Mouse (Mus musculus) testis, adult 2 months (tissue): ENCODE results near the gene B3galt5. TPM values are rescaled to one million over a fixed set of nuclear protein-coding genes. Genes with fewer than 3 reads are reported as not detected.

Experiments used
- H3K27ac ChIP-seq: fragments of 200-500 bp; 2 replicates; pipeline ENCODE4 v1.5.1; 2012; ENCODE audit warnings: low read depth, low read length; ENCODE audit not compliant: control insufficient read depth, insufficient read depth
- H3K27me3 ChIP-seq: fragments of 200-500 bp; 2 replicates; pipeline ENCODE4 v1.6.1; 2012; ENCODE audit warnings: mild to moderate bottlenecking, low read length, moderate library complexity; ENCODE audit not compliant: control insufficient read depth, insufficient read depth
- H3K36me3 ChIP-seq: fragments of 200-500 bp; 2 replicates; pipeline ENCODE4 v1.6.1; 2012; ENCODE audit warnings: mild to moderate bottlenecking, low read length; ENCODE audit not compliant: control insufficient read depth, insufficient read depth
- H3K4me1 ChIP-seq: fragments of 200-500 bp; 2 replicates; pipeline ENCODE4 v1.6.1; 2012; ENCODE audit warnings: low read length; ENCODE audit not compliant: control insufficient read depth, insufficient read depth
- H3K4me3 ChIP-seq: fragments of 200-500 bp; 2 replicates; pipeline ENCODE4 v1.5.1; 2012; ENCODE audit warnings: low read depth, mild to moderate bottlenecking, low read length, moderate library complexity, mixed read lengths; ENCODE audit not compliant: control insufficient read depth
- CTCF ChIP-seq: fragments of 200-500 bp; IDR thresholded peaks from 2 replicates; pipeline ENCODE4 v1.5.1; 2012; ENCODE audit warnings: low read depth, mild to moderate bottlenecking, inconsistent platforms, low read length, moderate library complexity; ENCODE audit not compliant: control insufficient read depth, insufficient read depth, insufficient replicate concordance
- POLR2A ChIP-seq: fragments of 200-500 bp; IDR thresholded peaks from 2 replicates; pipeline ENCODE4 v1.6.1; 2012; ENCODE audit warnings: low read depth, mild to moderate bottlenecking, inconsistent platforms, low read length, moderate library complexity; ENCODE audit not compliant: control insufficient read depth
- polyA plus RNA-seq: library from polyadenylated mRNA; depleted of rRNA; stranded (reverse); fragments of >200 nt; gene quantifications from 2 replicates; pipeline ENCODE4 v1.2.3, GENCODE M21; 2012

B3galt5 gene
- polyA plus RNA-seq, 1 experiment, result not detected

DNA sequence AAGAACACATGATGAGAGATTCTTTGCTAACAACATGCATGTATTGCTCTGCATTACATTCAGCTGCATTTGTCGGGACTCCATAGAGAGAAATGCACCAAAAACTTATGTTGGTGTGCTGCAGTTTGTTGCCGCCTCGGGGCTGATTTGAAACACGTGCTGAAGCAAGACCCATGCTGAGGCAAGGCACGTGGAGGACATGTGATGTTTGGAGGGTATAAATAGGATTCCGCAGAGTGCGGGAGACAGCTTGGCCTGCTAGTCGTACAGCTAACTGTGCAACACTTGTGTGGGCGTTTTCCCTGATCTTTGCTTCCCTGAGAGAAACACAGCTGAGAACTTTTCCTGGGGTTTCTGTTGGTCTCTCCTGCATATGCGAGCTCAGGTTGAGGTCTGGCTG is 25.8 kb upstream of the B3galt5 start:
- TF ChIP-seq CTCF, result no peak
- TF ChIP-seq POLR2A, result no peak
- Histone ChIP-seq H3K4me3 (no peak overlapping the region), H3K27me3 (no peaks in the 10 kb centered on the region), H3K36me3 (no peaks in the 10 kb centered on the region), H3K4me1 (no peaks in the 10 kb centered on the region), H3K27ac (no peak overlapping the region)

DNA sequence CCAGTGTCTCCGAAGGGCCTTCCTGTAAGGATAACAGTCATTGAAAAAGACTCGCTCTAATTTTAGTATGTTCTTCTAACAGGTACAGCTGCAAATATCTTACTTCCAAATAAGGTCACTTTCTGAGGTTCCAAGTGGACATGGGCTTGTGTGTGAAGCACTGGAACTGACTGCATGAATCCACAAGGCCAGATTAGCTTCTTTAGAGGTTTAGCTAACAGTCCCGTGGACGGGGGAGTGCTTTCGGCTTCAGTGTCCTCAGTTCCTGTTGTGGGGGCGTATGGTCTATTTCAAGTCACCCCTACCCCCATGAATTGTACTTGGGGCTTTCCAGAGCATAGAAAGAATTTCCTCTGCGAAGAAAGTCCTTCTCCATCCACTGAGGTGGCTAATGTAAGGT is 24.7 kb upstream of the B3galt5 start:
- TF ChIP-seq CTCF (no peak), POLR2A (no peak)
- no peaks in the 10 kb centered on the region for H3K4me1 ChIP-seq
- H3K4me3 ChIP-seq, result no peak overlapping the region

DNA sequence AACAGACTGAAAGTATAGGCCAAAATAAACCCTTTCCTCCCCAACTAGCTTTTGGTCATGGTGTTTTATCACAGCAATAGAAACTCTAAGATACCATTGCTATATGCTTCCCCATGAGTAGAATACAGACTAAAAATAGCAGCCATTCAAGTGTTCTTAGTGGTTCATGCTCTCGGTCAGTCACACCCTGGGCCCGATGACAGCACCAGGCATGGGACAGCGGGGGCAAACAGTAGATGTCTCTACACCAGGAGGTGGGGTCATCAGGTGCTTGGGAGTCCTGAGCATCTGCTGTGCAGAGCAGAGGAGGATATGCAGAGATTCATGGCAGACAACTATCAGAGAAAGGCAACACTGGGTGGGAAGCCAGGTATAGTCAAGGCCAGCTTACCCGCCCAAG is 22.6 kb upstream of the B3galt5 start:
- H3K27me3 ChIP-seq, result no peaks in the 10 kb centered on the region
- H3K4me3 ChIP-seq, result no peak overlapping the region
- no peaks in the 10 kb centered on the region for H3K36me3 ChIP-seq
- H3K4me1 ChIP-seq, result no peaks in the 10 kb centered on the region
- H3K27ac ChIP-seq, result no peak overlapping the region
- TF ChIP-seq POLR2A (no peak), CTCF (no peak)

More for the DNA sequence above, 24.7 kb upstream of the B3galt5 start:
- no peaks in the 10 kb centered on the region for H3K27me3 ChIP-seq
- H3K36me3 ChIP-seq, result no peaks in the 10 kb centered on the region
- no peak overlapping the region for H3K27ac ChIP-seq

DNA sequence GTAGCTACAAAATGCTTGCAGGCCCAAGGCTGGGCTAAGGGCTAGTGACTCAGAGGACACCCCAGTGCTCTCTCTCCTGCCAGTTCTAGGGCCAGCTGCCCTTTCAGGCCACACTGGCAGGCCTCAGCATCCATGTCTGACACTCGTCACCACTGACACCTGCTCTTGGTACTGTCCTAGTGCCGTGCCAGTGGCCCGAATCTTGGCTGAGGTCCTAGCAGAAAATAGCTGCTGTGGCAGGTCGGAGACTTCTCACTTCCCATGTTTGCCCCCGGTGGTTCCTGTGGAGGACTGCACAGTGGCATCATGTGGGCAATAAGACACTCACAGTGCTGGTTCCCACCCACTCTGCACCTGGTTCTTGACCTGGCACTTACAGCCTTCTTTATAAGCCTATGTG is 14.1 kb upstream of the B3galt5 start:
- Histone ChIP-seq H3K27ac (no peak overlapping the region), H3K36me3 (no peaks in the 10 kb centered on the region), H3K4me1 (no peaks in the 10 kb centered on the region), H3K4me3 (no peak overlapping the region), H3K27me3 (no peaks in the 10 kb centered on the region)
- no peak for TF ChIP-seq POLR2A
- no peak for TF ChIP-seq CTCF

DNA sequence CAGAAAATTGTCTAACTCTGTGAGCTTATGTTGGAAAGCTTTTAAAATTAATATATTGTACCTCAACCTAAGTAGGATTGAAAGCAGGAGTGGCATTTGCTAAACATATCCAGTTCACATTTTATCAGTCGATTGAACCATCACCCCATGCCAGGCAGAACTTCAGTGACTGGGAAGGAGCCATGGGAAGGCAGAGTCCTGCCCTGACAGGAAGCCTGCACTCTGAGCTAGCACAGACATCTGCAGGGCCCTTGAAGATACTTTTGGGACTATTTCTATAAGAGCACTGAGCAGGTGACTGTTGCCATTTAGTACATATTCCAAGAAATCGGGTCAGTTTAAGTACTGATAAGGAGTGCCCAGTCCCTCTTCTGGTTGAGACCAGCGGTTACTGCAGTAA is 13.6 kb upstream of the B3galt5 start:
- Histone ChIP-seq H3K4me3 (no peak overlapping the region), H3K27ac (no peak overlapping the region), H3K27me3 (no peaks in the 10 kb centered on the region)

DNA sequence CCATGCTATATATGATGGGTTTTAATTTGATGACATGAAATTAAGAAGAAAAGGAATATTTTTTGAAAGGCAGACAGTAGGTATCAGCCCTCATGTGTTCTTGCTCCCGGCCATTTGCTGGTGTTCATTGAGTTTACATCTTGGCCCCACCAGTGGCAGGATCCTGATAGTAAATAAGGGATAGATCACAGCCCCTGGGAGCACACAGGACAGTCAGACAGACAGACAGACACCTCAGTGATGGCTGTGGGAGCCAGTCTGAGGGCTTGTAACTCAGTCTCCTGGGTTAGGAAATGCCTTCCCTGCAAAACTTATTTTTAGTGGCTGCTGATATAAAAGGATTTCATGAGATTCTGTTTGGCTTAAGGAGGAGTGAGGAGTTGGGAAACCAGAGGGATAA is 13.1 kb upstream of the B3galt5 start:
- no peak for TF ChIP-seq POLR2A
- Histone ChIP-seq H3K27me3 (no peaks in the 10 kb centered on the region), H3K36me3 (no peaks in the 10 kb centered on the region), H3K4me1 (no peaks in the 10 kb centered on the region), H3K27ac (no peak overlapping the region), H3K4me3 (no peak overlapping the region)

More for the DNA sequence above, 13.6 kb upstream of the B3galt5 start:
- no peaks in the 10 kb centered on the region for H3K36me3 ChIP-seq
- H3K4me1 ChIP-seq, result no peaks in the 10 kb centered on the region
- TF ChIP-seq POLR2A, result no peak

DNA sequence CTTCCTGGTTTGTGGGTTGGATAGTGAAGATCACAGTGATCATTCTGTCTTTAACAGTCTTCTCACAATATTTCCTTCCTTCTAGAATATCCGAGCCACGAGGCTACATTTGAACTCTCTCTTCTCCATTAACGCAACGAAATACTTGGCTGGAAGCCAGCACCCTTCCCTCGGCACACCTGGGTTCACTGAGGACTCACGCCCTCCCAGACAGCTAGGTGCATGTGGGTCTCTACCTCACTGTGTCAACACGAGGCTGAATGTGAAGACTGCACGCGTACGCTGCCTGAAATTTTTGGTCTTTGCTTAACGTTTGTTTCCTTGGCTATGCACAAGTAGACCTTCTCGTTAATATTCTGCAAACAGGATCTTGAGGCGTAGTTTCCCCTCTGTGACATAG is 7.2 kb upstream of the B3galt5 start:
- peaks cover 3% of the 10 kb centered on the region; the same call in 1 of the 2 replicates for H3K4me1 ChIP-seq
- H3K4me3 ChIP-seq, result no peak overlapping the region
- no peaks in the 10 kb centered on the region for H3K36me3 ChIP-seq
- H3K27ac ChIP-seq, result no peak overlapping the region
- no peaks in the 10 kb centered on the region for H3K27me3 ChIP-seq
- TF ChIP-seq POLR2A, result no peak

DNA sequence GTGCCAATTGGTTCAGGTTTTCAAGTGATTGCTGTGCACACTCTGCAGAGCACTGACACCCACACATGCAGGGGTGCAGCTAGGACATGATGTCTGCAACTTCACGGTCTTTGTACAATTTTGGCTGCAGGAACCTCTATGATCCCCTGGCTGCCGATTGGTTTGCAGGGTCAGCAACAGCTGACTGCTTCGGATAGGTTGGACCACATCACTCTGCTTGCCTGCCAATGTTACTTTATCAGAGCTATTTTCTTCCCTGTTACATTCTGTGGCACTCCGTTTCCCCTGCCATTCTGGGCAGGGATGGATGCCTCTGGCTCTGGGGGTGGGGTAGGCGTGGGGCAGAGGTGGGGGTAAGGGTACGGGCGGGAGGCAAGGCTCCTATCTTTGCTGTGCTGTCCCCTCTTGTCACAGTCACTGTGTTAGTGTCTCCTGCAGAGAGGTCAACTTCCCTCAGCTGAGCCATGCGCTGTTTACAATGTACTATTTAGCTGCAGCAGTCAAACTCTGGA is 6.5 kb upstream of the B3galt5 start:
- no peaks in the 10 kb centered on the region for H3K36me3 ChIP-seq
- TF ChIP-seq CTCF, result no peak
- no peak for TF ChIP-seq POLR2A
- no peak overlapping the region for H3K27ac ChIP-seq
- H3K27me3 ChIP-seq, result no peaks in the 10 kb centered on the region
- no peak overlapping the region for H3K4me3 ChIP-seq
- H3K4me1 ChIP-seq, result peaks cover 3% of the 10 kb centered on the region; the same call in 1 of the 2 replicates
